Comparison of ENCODE assay signal across 8 mouse cellular contexts in the genomic region with DNA sequence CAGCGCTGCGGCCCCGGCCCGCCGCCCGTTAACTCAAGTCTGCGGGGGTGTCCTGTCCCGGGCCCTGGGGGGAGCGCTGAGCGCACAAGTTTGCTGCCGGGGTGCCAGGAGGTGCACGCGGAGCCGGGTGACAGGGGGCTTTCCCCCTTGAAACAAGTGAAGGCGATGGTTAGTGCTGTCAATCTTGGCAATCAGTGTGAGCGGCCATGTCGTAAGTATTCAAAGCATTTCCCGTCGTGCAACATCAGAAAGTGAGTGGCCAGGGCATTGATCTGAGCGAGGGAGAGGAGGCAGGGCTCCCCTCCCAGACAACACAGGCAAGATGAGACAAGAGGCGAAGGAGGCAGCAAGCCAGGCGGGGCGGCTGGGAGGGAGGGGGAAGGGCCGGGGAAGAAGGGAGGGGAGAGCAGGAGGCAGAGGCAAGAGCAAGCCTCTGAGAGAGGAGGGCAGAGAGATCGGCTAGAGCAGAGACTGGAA. TPM values are rescaled to one million over a fixed set of nuclear protein-coding genes. Genes with fewer than 3 reads are reported as not detected.
DNase-seq lines count a peak whose midpoint lies in the region; ATAC-seq lines count a peak whose summit lies in the region.

No protein-coding gene starts in this region.

- H3K27me3 ChIP-seq in intestine, embryonic 16.5 days (replicated peaks; ENCODE audit: control insufficient read depth, insufficient read depth, low read length) = peaks cover 32% of the 10 kb centered on the region
- peaks cover 94% of the 10 kb centered on the region for H3K27me3 ChIP-seq in liver, embryonic 13.5 days
- peaks cover 73% of the 10 kb centered on the region for H3K27me3 ChIP-seq in neural tube, embryonic 13.5 days

- peak; percentile 27 for ATAC-seq in intestine, embryonic 16.5 days
- ATAC-seq in liver, embryonic 13.5 days (ENCODE audit: low read depth) = no peak
- ATAC-seq in neural tube, embryonic 13.5 days (ENCODE audit: low read depth) = peak; percentile 41

- no peak overlapping the region for H3K27ac ChIP-seq in intestine, embryonic 16.5 days (ENCODE audit: low read length)
- H3K27ac ChIP-seq in liver, embryonic 13.5 days = no peak overlapping the region
- peak overlapping the region; percentile 79 for H3K27ac ChIP-seq in neural tube, embryonic 13.5 days (replicated peaks)

- H3K9me3 ChIP-seq in intestine, embryonic 16.5 days (ENCODE audit: control insufficient read depth, low read length) = no peaks in the 10 kb centered on the region
- no peaks in the 10 kb centered on the region for H3K9me3 ChIP-seq in liver, embryonic 13.5 days (replicated peaks)
- no peaks in the 10 kb centered on the region for H3K9me3 ChIP-seq in neural tube, embryonic 13.5 days

- peak; percentile 34 for DNase-seq in right cerebral cortex, adult 18-20 months
- DNase-seq in right cerebral cortex, adult 2 months (ENCODE audit: low spot score in 2 of 2) = no peak
- DNase-seq in embryo, embryonic 10 days (ENCODE audit: low spot score) = peak; percentile 91
- DNase-seq in gastrocnemius, postnatal 4 days (ENCODE audit: low spot score in 2 of 2) = peak; percentile 38 to 63
- no peak for DNase-seq in liver, embryonic 13.5 days
- DNase-seq in natural killer cell, adult 2 months (ENCODE audit: low spot score in 2 of 2) = no peak

- H3K4me3 ChIP-seq in intestine, embryonic 16.5 days (ENCODE audit: low read length) = peak overlapping the region; percentile 69
- peak overlapping the region; percentile 71 for H3K4me3 ChIP-seq in liver, embryonic 13.5 days (replicated peaks)
- peak overlapping the region; percentile 67 for H3K4me3 ChIP-seq in neural tube, embryonic 13.5 days

- H3K36me3 ChIP-seq in intestine, embryonic 16.5 days (ENCODE audit: control insufficient read depth, insufficient read depth, low read length) = no peaks in the 10 kb centered on the region
- no peaks in the 10 kb centered on the region for H3K36me3 ChIP-seq in liver, embryonic 13.5 days
- H3K36me3 ChIP-seq in neural tube, embryonic 13.5 days = no peaks in the 10 kb centered on the region

- peak overlapping the region; percentile 98 for H3K4me2 ChIP-seq in intestine, embryonic 16.5 days (ENCODE audit: low read depth, low read length)
- peak overlapping the region; percentile 97 for H3K4me2 ChIP-seq in liver, embryonic 13.5 days
- peak overlapping the region; percentile 100 for H3K4me2 ChIP-seq in neural tube, embryonic 13.5 days

- WGBS in intestine, embryonic 16.5 days = under 1% methylated on average over 24 of the region's 25 CpGs
- under 1% methylated on average over 25 of the region's 25 CpGs for WGBS in liver, embryonic 13.5 days (ENCODE audit: insufficient replicate concordance)
- WGBS in neural tube, embryonic 13.5 days = under 1% methylated on average over 25 of the region's 25 CpGs

- peak overlapping the region; percentile 68 for H3K9ac ChIP-seq in intestine, embryonic 16.5 days (ENCODE audit: low read depth, low read length)
- peak overlapping the region; percentile 54; the same call in 1 of the 2 replicates for H3K9ac ChIP-seq in liver, embryonic 13.5 days
- peak overlapping the region; percentile 80 for H3K9ac ChIP-seq in neural tube, embryonic 13.5 days

- peaks cover 10% of the 10 kb centered on the region for H3K4me1 ChIP-seq in intestine, embryonic 16.5 days (ENCODE audit: control insufficient read depth, insufficient read depth, low read length)
- peaks cover 43% of the 10 kb centered on the region for H3K4me1 ChIP-seq in liver, embryonic 13.5 days (replicated peaks)
- H3K4me1 ChIP-seq in neural tube, embryonic 13.5 days (replicated peaks) = peaks cover 70% of the 10 kb centered on the region

RNA-seq across cellular contexts. Expression of a gene that starts 4.3 kb away (rescaled TPM):
- 10 to 100 TPM; 87.0 to 92.4 TPM for total RNA-seq in gastrocnemius, postnatal 4 days (2021)
- polyA plus RNA-seq in intestine, embryonic 16.5 days (2015; fragmentation: Nextera tagmentation; extraction: Ambion mirVana) = 25.3 and 26.2 TPM in 2 replicates
- 62.9 and 71.9 TPM in 2 replicates for polyA plus RNA-seq in liver, embryonic 13.5 days (2015; fragmentation: Nextera tagmentation; extraction: Ambion mirVana)
- polyA plus RNA-seq in neural tube, embryonic 13.5 days (2015; fragmentation: Nextera tagmentation; extraction: Ambion mirVana) = 46.1 and 50.7 TPM in 2 replicates

RNA-seq across cellular contexts. Expression of a gene that starts 4.9 kb away (rescaled TPM):
- total RNA-seq in gastrocnemius, postnatal 4 days (2021) = 10 to 100 TPM; 78.9 to 83.6 TPM
- 180 and 206 TPM in 2 replicates for polyA plus RNA-seq in intestine, embryonic 16.5 days (2015; fragmentation: Nextera tagmentation; extraction: Ambion mirVana)
- 144 and 162 TPM in 2 replicates for polyA plus RNA-seq in liver, embryonic 13.5 days (2015; fragmentation: Nextera tagmentation; extraction: Ambion mirVana)
- 324 and 338 TPM in 2 replicates for polyA plus RNA-seq in neural tube, embryonic 13.5 days (2015; fragmentation: Nextera tagmentation; extraction: Ambion mirVana)

RNA-seq across cellular contexts. Expression of a gene that starts 50.1 kb away (rescaled TPM):
- 1 to 10 TPM; 2.0 to 2.7 TPM for total RNA-seq in gastrocnemius, postnatal 4 days (2021)
- polyA plus RNA-seq in intestine, embryonic 16.5 days (2015; fragmentation: Nextera tagmentation; extraction: Ambion mirVana) = 0.42 and 0.65 TPM in 2 replicates
- polyA plus RNA-seq in liver, embryonic 13.5 days (2015; fragmentation: Nextera tagmentation; extraction: Ambion mirVana) = 0.62 and 1.3 TPM in 2 replicates
- 1.5 TPM in 2 replicates for polyA plus RNA-seq in neural tube, embryonic 13.5 days (2015; fragmentation: Nextera tagmentation; extraction: Ambion mirVana)

Comparison
In these comparisons a context has a peak if more than half of its experiments do, and no peak if none do; other contexts are left out.
1. DNase-seq: peak in right cerebral cortex, adult 18-20 months (single experiment), embryo, embryonic 10 days (single experiment) and gastrocnemius, postnatal 4 days (2 of 2); none in right cerebral cortex, adult 2 months (0 of 2), liver, embryonic 13.5 days (single experiment) and natural killer cell, adult 2 months (0 of 2).
2. Peak in every context shown above with its lines, with median percentiles within 50 percentile points of each other: H3K4me2 ChIP-seq, H3K4me3 ChIP-seq and H3K9ac ChIP-seq.